Mouse (Mus musculus): ENCODE data around the gene Fgfr2. TPM values are rescaled to one million over a fixed set of nuclear protein-coding genes. Genes with fewer than 3 reads are reported as not detected.
A peak's percentile ranks its signal among the peaks of the same experiment; 100 is the strongest.

Fgfr2 gene
- polyA plus RNA-seq, 1 experiment: 59.9 TPM

GRCm38 (mm10) chr7:130966451-130966850 is 2156.7 kb downstream of the Fgfr2 start:
- TF ChIP-seq POLR2A (IDR thresholded peaks at IDR 0.05; ENCODE audit: low read depth, low read length): no peak
- no peak for TF ChIP-seq CTCF (IDR thresholded peaks at IDR 0.05; ENCODE audit: borderline replicate concordance, insufficient read depth, low read length)
- Histone ChIP-seq H3K4me1 (ENCODE audit: control insufficient read depth, insufficient read depth, low read length) (peaks cover 41% of the 10 kb centered on the region), H3K27ac (ENCODE audit: insufficient read depth, low read length) (peak overlapping the region; percentile 84), H3K4me3 (ENCODE audit: insufficient read depth, low read length) (no peak overlapping the region)

GRCm38 (mm10) chr7:130965909-130966365 is 2157.2 kb downstream of the Fgfr2 start:
- TF ChIP-seq POLR2A (IDR thresholded peaks at IDR 0.05; ENCODE audit: low read depth, low read length): 0 out of 2 replicates have a peak, but pooled peaks have one; percentile 14
- TF ChIP-seq CTCF (IDR thresholded peaks at IDR 0.05; ENCODE audit: borderline replicate concordance, insufficient read depth, low read length): no peak
- H3K27ac ChIP-seq (ENCODE audit: insufficient read depth, low read length): peak overlapping the region; percentile 84
- H3K4me3 ChIP-seq (ENCODE audit: insufficient read depth, low read length): no peak overlapping the region
- peaks cover 43% of the 10 kb centered on the region for H3K4me1 ChIP-seq (ENCODE audit: control insufficient read depth, insufficient read depth, low read length)

GRCm38 (mm10) chr7:130965396-130965795 is 2157.8 kb downstream of the Fgfr2 start:
- peaks cover 43% of the 10 kb centered on the region for H3K4me1 ChIP-seq (ENCODE audit: control insufficient read depth, insufficient read depth, low read length)
- H3K4me3 ChIP-seq (ENCODE audit: insufficient read depth, low read length): no peak overlapping the region
- H3K27ac ChIP-seq (ENCODE audit: insufficient read depth, low read length): peak overlapping the region; percentile 84
- TF ChIP-seq CTCF (IDR thresholded peaks at IDR 0.05; ENCODE audit: borderline replicate concordance, insufficient read depth, low read length) (no peak), POLR2A (IDR thresholded peaks at IDR 0.05; ENCODE audit: low read depth, low read length) (no peak)

GRCm38 (mm10) chr7:130964686-130965085 is 2158.5 kb downstream of the Fgfr2 start:
- Histone ChIP-seq H3K4me3 (ENCODE audit: insufficient read depth, low read length) (no peak overlapping the region), H3K4me1 (ENCODE audit: control insufficient read depth, insufficient read depth, low read length) (peaks cover 47% of the 10 kb centered on the region), H3K27ac (ENCODE audit: insufficient read depth, low read length) (peak overlapping the region; percentile 84)
- no peak for TF ChIP-seq CTCF (IDR thresholded peaks at IDR 0.05; ENCODE audit: borderline replicate concordance, insufficient read depth, low read length)
- no peak for TF ChIP-seq POLR2A (IDR thresholded peaks at IDR 0.05; ENCODE audit: low read depth, low read length)

GRCm38 (mm10) chr7:130961429-130961828 is 2161.7 kb downstream of the Fgfr2 start:
- no peak for TF ChIP-seq POLR2A (IDR thresholded peaks at IDR 0.05; ENCODE audit: low read depth, low read length)
- no peak for TF ChIP-seq CTCF (IDR thresholded peaks at IDR 0.05; ENCODE audit: borderline replicate concordance, insufficient read depth, low read length)
- peak overlapping the region; percentile 49 for H3K27ac ChIP-seq (ENCODE audit: insufficient read depth, low read length)
- H3K4me1 ChIP-seq (ENCODE audit: control insufficient read depth, insufficient read depth, low read length): peaks cover 29% of the 10 kb centered on the region
- no peak overlapping the region for H3K4me3 ChIP-seq (ENCODE audit: insufficient read depth, low read length)

GRCm38 (mm10) chr7:130959868-130960267 is 2163.3 kb downstream of the Fgfr2 start:
- Histone ChIP-seq H3K27ac (ENCODE audit: insufficient read depth, low read length) (peak overlapping the region; percentile 23; the same call in 1 of the 2 replicates), H3K4me3 (ENCODE audit: insufficient read depth, low read length) (no peak overlapping the region)

GRCm38 (mm10) chr7:130958551-130958950 is 2164.6 kb downstream of the Fgfr2 start:
- no peak overlapping the region for H3K4me3 ChIP-seq (ENCODE audit: insufficient read depth, low read length)
- no peak overlapping the region for H3K27ac ChIP-seq (ENCODE audit: insufficient read depth, low read length)
- TF ChIP-seq CTCF (IDR thresholded peaks at IDR 0.05; ENCODE audit: borderline replicate concordance, insufficient read depth, low read length): no peak
- no peak for TF ChIP-seq POLR2A (IDR thresholded peaks at IDR 0.05; ENCODE audit: low read depth, low read length)
- peaks cover 15% of the 10 kb centered on the region for H3K4me1 ChIP-seq (ENCODE audit: control insufficient read depth, insufficient read depth, low read length)

More at GRCm38 (mm10) chr7:130959868-130960267, 2163.3 kb downstream of the Fgfr2 start:
- H3K4me1 ChIP-seq (ENCODE audit: control insufficient read depth, insufficient read depth, low read length): peaks cover 19% of the 10 kb centered on the region
- no peak for TF ChIP-seq CTCF (IDR thresholded peaks at IDR 0.05; ENCODE audit: borderline replicate concordance, insufficient read depth, low read length)
- no peak for TF ChIP-seq POLR2A (IDR thresholded peaks at IDR 0.05; ENCODE audit: low read depth, low read length)

GRCm38 (mm10) chr7:130954177-130954601 is 2169.0 kb downstream of the Fgfr2 start:
- TF ChIP-seq POLR2A (IDR thresholded peaks at IDR 0.05; ENCODE audit: low read depth, low read length) (no peak), CTCF (IDR thresholded peaks at IDR 0.05; ENCODE audit: borderline replicate concordance, insufficient read depth, low read length) (no peak)
- no peaks in the 10 kb centered on the region for H3K4me1 ChIP-seq (ENCODE audit: control insufficient read depth, insufficient read depth, low read length)
- no peak overlapping the region for H3K4me3 ChIP-seq (ENCODE audit: insufficient read depth, low read length)
- no peak overlapping the region for H3K27ac ChIP-seq (ENCODE audit: insufficient read depth, low read length)

- Histone ChIP-seq H3K27ac (ENCODE audit: insufficient read depth, low read length) (no peak overlapping the region), H3K4me1 (ENCODE audit: control insufficient read depth, insufficient read depth, low read length) (no peaks in the 10 kb centered on the region), H3K4me3 (ENCODE audit: insufficient read depth, low read length) (no peak overlapping the region)
- TF ChIP-seq CTCF (IDR thresholded peaks at IDR 0.05; ENCODE audit: borderline replicate concordance, insufficient read depth, low read length): no peak
- no peak for TF ChIP-seq POLR2A (IDR thresholded peaks at IDR 0.05; ENCODE audit: low read depth, low read length)
Observed at GRCm38 (mm10) chr7:130953376-130953775, 2169.8 kb downstream of the Fgfr2 start.

GRCm38 (mm10) chr7:130951004-130951403 is 2172.1 kb downstream of the Fgfr2 start:
- Histone ChIP-seq H3K4me3 (ENCODE audit: insufficient read depth, low read length) (no peak overlapping the region), H3K4me1 (ENCODE audit: control insufficient read depth, insufficient read depth, low read length) (peaks cover 10% of the 10 kb centered on the region; the same call in 1 of the 2 replicates), H3K27ac (ENCODE audit: insufficient read depth, low read length) (no peak overlapping the region)
- TF ChIP-seq POLR2A (IDR thresholded peaks at IDR 0.05; ENCODE audit: low read depth, low read length) (no peak), CTCF (IDR thresholded peaks at IDR 0.05; ENCODE audit: borderline replicate concordance, insufficient read depth, low read length) (no peak)
